Mouse (Mus musculus) right cerebral cortex, postnatal 14 days (tissue): ENCODE measurements around the gene Slc22a14.

ENCODE experiments used
- DNase-seq: peaks from one replicate; pipeline ENCODE4 v3.0.0; 2022

Gene Slc22a14

GRCm38 (mm10) chr9:119122596-119123369 lies 242.6 kb downstream of the Slc22a14 start:
- DNase-seq: no peak

- no peak for DNase-seq
Observed at GRCm38 (mm10) chr9:119120168-119120560, 245.2 kb downstream of the Slc22a14 start.
